Mouse (Mus musculus) heart, adult 2 months (tissue): ENCODE data around the gene Crnkl1. TPM values are rescaled to one million over a fixed set of nuclear protein-coding genes. Genes with fewer than 3 reads are reported as not detected.

Source experiments
- DNase-seq, 2 experiments: peaks; one replicate each; pipeline ENCODE4 v3.0.0; 2021
- H3K27ac ChIP-seq: fragments of 200-600 bp; 2 replicates; pipeline ENCODE4 v1.8.1; 2022
- H3K27me3 ChIP-seq: fragments of 200-500 bp; 2 replicates; pipeline ENCODE4 v1.6.1; 2012; ENCODE audit warnings: mild to moderate bottlenecking, low read length, inconsistent platforms, mixed read lengths; ENCODE audit not compliant: control insufficient read depth, insufficient read depth
- H3K36me3 ChIP-seq: fragments of 200-500 bp; 2 replicates; pipeline ENCODE4 v1.6.1; 2012; ENCODE audit warnings: low read length, inconsistent platforms; ENCODE audit not compliant: control insufficient read depth, insufficient read depth
- H3K4me1 ChIP-seq: fragments of 200-500 bp; 2 replicates; pipeline ENCODE4 v1.6.1; 2011; ENCODE audit warnings: low read length; ENCODE audit not compliant: control insufficient read depth, insufficient read depth
- H3K4me3 ChIP-seq: fragments of 200-600 bp; 2 replicates; pipeline ENCODE4 v1.8.1; 2022
- H3K79me2 ChIP-seq: fragments of 200-500 bp; replicated peaks from 2 replicates; pipeline ENCODE4 v1.6.1; 2012; ENCODE audit warnings: mild to moderate bottlenecking, inconsistent platforms, low read length, moderate library complexity, mixed read lengths; ENCODE audit not compliant: control insufficient read depth, insufficient read depth
- H3K9ac ChIP-seq: fragments of 200-500 bp; 2 replicates; pipeline ENCODE4 v1.6.1; 2012; ENCODE audit warnings: low read depth, mild to moderate bottlenecking, control low read depth, inconsistent platforms, low read length, mixed read lengths
- CTCF ChIP-seq: fragments of 200-600 bp; IDR thresholded peaks from 2 replicates; pipeline ENCODE4 v1.8.1; 2022; ENCODE audit warnings: antibody characterized with exemption, mild to moderate bottlenecking, moderate library complexity
- EP300 ChIP-seq: fragments of 200-500 bp; IDR thresholded peaks from 2 replicates; pipeline ENCODE4 v1.6.1; 2011; ENCODE audit warnings: low read depth, low read length, control low read depth; ENCODE audit not compliant: insufficient read depth
- POLR2A ChIP-seq: fragments of 200-500 bp; IDR thresholded peaks from 2 replicates; pipeline ENCODE4 v1.6.1; 2011; ENCODE audit warnings: mild to moderate bottlenecking, low read depth, low read length, control low read depth; ENCODE audit not compliant: insufficient read depth
- WGBS: fragments of 180-500 bp; shearing (Covaris S2); methylation state at CpG from one replicate; pipeline ENCODE4 v1.1.7; 2018; 5-methylcytosine and 5-hydroxymethylcytosine counted together
- intact Hi-C: fragments of 180-260 bp; cut with DNase I; formaldehyde crosslinking; loops from one replicate; pipeline ENCODE4 v1.15.1; 2025
- polyA plus RNA-seq: library from polyadenylated mRNA; depleted of rRNA; stranded (reverse); fragments of >200 nt; gene quantifications from 2 replicates; pipeline ENCODE4 v1.2.3, GENCODE M21; 2012
- total RNA-seq, 2 experiments: library from RNA; stranded (reverse); gene quantifications; 2 replicates each; pipeline ENCODE4 v1.2.3; 2021

Gene Crnkl1
- total and polyA plus RNA-seq, 3 experiments: 3.8 to 20.0 (median 17.2) TPM

DNA sequence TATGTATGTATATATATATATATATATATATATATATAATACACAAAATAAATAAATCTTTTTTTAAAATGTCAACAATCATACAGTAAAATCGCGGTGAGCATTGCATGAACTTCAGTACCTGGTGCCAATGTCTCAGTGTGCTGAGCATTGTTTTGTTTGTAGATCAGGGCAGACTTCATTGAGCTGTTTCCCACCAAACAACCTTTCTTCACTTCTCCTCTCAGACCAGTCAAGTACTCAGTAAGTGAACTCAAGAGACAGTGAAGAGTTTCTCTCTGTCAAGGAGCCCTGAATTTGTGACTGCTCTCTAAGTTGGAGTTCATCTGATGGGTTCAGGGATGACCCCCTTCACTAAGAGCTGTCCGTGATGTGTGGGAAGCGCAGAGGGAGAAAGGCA, 37.8 kb upstream of the Crnkl1 start:
- no peak overlapping the region for H3K9ac ChIP-seq
- H3K27me3 ChIP-seq: 0 out of 2 replicates have a peak, but pooled peaks cover 2% of the 10 kb centered on the region
- no peaks in the 10 kb centered on the region for H3K79me2 ChIP-seq
- no peaks in the 10 kb centered on the region for H3K4me1 ChIP-seq
- intact Hi-C loops: no loop called here
- H3K27ac ChIP-seq: no peak overlapping the region
- no peak overlapping the region for H3K4me3 ChIP-seq
- no peaks in the 10 kb centered on the region for H3K36me3 ChIP-seq
- WGBS: 86% methylated on average over 4 of the region's 4 CpGs
- TF ChIP-seq CTCF (no peak), EP300 (no peak), POLR2A (no peak)
- no peak for DNase-seq

DNA sequence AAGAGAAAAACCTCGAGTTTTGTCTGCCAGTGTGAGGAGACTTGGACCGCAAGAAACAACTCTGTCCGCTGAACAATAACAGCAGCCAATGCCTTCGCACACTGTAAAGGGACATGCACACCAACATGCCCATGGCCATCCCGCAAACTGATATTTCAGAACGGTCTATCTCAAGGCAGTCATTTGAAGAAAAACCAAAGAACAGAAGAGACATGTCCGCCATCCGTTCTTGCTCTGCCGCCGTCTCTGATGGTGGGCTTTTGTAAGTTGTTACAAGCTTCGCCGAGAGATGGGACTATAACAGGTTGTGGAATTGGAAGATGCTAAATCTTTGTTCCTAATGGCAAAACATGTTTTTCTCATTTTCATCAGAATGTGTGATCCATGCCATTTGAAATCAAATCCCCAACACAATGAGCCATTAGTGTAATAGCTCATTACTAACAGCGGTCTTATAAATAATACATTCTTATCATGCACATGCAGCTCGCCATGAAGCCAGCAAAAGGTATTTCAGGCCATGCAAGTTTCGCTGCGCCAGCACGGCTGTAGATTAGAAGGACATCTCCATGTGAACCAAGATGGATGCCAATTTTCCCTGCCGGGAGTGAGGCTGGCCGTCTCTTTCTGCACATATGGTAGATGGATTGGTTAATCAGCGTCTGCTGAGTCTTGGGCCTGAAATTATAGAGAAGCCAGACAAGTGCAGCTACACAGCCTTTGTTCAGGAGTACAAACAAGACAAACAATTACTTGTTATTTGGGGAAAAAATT, 36.6 kb upstream of the Crnkl1 start:
- TF ChIP-seq CTCF: no peak
- TF ChIP-seq EP300: no peak
- H3K27ac ChIP-seq: no peak overlapping the region
- no peaks in the 10 kb centered on the region for H3K4me1 ChIP-seq
- H3K27me3 ChIP-seq: 0 out of 2 replicates have a peak, but pooled peaks cover 2% of the 10 kb centered on the region
- intact Hi-C loops: no loop called here
- no peak for DNase-seq
- no peaks in the 10 kb centered on the region for H3K79me2 ChIP-seq
- no peak overlapping the region for H3K4me3 ChIP-seq
- no peak overlapping the region for H3K9ac ChIP-seq
- 89% methylated on average over 20 of the region's 20 CpGs for WGBS
- H3K36me3 ChIP-seq: no peaks in the 10 kb centered on the region

DNA sequence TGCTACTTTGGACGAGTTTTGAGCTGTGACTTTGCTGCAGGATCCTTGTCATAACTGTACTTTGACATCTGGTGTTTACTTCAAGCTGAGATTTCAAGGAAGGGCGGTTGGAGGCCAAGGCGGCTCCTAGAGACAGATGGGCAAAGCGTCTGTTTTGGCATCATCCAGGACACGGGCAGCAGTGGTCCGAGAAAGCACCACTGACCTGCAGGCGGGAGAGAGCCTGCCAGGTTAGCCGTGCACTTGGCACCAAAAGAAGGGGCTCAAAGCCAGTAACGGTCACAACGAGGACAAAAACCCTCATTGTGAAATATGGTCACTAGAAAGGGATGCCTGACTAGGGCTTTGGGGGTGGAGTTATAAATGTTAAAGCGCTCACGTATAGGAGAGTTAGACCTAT, 35.9 kb upstream of the Crnkl1 start:
- no peaks in the 10 kb centered on the region for H3K36me3 ChIP-seq
- DNase-seq: no peak
- no peak overlapping the region for H3K9ac ChIP-seq
- H3K4me1 ChIP-seq: no peaks in the 10 kb centered on the region
- no peak overlapping the region for H3K4me3 ChIP-seq
- 0 out of 2 replicates have a peak, but pooled peaks cover 2% of the 10 kb centered on the region for H3K27me3 ChIP-seq
- no peak overlapping the region for H3K27ac ChIP-seq
- no peaks in the 10 kb centered on the region for H3K79me2 ChIP-seq
- intact Hi-C loops: no loop called here
- WGBS: 82% methylated on average over 12 of the region's 12 CpGs
- TF ChIP-seq POLR2A: no peak
- no peak for TF ChIP-seq CTCF
- no peak for TF ChIP-seq EP300

DNA sequence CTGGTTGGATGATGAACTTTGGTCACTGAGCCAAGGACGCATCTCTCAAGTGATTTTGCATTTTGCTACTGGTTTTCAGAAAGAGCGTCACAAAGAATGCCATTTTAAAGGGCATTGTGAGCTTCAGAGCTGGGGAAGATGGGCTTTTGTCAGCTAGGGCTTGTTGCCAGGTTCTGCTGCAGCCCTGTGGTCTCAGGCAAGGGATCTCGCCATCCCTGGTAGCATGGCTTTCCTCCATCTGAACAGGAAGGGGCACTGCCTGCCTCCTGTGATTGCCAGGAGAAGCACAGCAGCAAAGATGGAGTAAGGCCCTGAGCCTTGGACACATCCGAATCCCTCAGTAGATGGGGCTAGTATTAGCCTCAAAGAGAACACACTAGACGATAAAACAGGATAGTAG, 27.0 kb upstream of the Crnkl1 start:
- no peaks in the 10 kb centered on the region for H3K36me3 ChIP-seq
- H3K4me1 ChIP-seq: no peaks in the 10 kb centered on the region
- H3K79me2 ChIP-seq: no peaks in the 10 kb centered on the region
- no peak for DNase-seq
- no peak overlapping the region for H3K4me3 ChIP-seq
- no peaks in the 10 kb centered on the region for H3K27me3 ChIP-seq
- 82% methylated on average over 5 of the region's 5 CpGs for WGBS
- H3K27ac ChIP-seq: no peak overlapping the region
- no peak overlapping the region for H3K9ac ChIP-seq
- TF ChIP-seq EP300: no peak
- TF ChIP-seq CTCF: no peak
- no peak for TF ChIP-seq POLR2A
- intact Hi-C loops: no loop called here

DNA sequence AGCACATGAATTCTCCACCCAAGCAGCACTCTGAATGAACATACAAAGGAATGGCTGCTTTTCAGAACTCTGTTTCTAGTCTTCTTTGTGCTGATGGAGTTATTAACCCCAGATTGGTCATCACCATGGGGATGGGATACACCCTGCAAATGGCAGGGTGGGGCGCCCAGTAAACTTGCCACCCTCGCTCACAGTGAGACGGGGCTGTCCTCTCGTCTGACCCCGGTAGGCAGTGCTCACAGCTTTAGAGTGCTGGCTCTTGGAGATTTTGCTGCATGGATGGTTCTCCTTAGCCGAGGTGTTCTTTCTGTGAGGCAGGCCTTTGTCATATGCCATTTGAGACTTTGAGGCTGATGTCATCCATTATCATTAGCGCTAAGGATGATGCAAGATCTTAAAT, 23.7 kb upstream of the Crnkl1 start:
- WGBS: 90% methylated on average over 7 of the region's 7 CpGs

DNA sequence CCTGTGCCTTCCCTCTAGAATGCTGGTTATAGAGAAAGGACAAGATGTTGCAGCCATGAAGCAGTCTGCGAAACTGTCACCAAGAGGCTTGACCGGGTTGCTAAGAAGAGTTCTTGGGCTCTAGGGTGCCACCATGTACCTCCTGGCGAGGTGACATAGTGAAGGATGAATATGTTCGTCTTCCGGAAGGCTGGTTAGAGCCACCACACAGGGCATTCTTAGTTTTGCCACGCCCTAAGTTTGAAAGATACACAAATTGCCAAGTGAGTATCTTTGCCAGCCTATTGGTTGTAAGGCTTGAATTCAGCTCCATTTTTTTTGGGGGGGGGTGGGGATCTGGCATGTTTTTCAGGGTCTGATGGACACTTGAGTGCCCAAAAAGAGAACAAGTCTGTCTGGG, 23.3 kb upstream of the Crnkl1 start:
- 80% methylated on average over 6 of the region's 6 CpGs for WGBS
- Histone ChIP-seq H3K27ac (no peak overlapping the region), H3K9ac (no peak overlapping the region), H3K4me1 (no peaks in the 10 kb centered on the region), H3K36me3 (no peaks in the 10 kb centered on the region), H3K79me2 (no peaks in the 10 kb centered on the region), H3K4me3 (no peak overlapping the region), H3K27me3 (no peaks in the 10 kb centered on the region)
- DNase-seq: no peak
- no peak for TF ChIP-seq POLR2A
- TF ChIP-seq CTCF: no peak
- TF ChIP-seq EP300: no peak
- intact Hi-C loops: loop anchor here (5.0 to 10.0 kb wide), 2 partner anchors 297 to 654 kb away; no protein-coding TSS in a partner anchor

More for the DNA sequence above, 23.7 kb upstream of the Crnkl1 start:
- no peaks in the 10 kb centered on the region for H3K36me3 ChIP-seq
- H3K4me1 ChIP-seq: no peaks in the 10 kb centered on the region
- no peaks in the 10 kb centered on the region for H3K79me2 ChIP-seq
- H3K4me3 ChIP-seq: no peak overlapping the region
- H3K9ac ChIP-seq: no peak overlapping the region
- H3K27ac ChIP-seq: no peak overlapping the region
- no peaks in the 10 kb centered on the region for H3K27me3 ChIP-seq
- DNase-seq: no peak
- no peak for TF ChIP-seq CTCF
- TF ChIP-seq EP300: no peak
- no peak for TF ChIP-seq POLR2A
- intact Hi-C loops: loop anchor here (5.0 to 10.0 kb wide), 2 partner anchors 296 to 654 kb away; no protein-coding TSS in a partner anchor
